In the genomic region with DNA sequence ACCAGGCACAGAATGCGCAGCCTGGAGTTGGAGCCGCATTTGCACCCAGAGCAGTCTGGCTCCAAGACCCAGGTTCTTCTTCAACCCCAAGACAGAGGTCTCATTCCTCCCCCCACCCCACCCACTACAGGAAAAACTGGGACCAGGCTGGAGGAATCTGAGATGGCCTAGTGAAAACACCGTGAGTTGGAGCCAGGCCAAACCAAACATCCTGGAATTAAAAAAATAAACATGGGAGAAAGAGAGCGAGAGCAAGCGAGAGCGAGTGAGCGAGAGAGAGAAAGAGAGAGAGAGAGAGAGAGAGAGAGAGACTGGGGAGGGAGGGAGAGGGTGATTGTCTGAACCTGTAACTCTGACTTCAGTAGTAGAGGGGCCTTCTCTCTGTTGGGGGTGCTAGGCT, we compare ENCODE assay signal across 9 mouse cellular contexts.
A peak's percentile ranks its signal among the peaks of the same experiment; 100 is the strongest.
DNase-seq lines count a peak whose midpoint lies in the region; ATAC-seq and TF ChIP-seq lines count a peak whose summit lies in the region.
"Had no signal": no experiment of that assay in that cellular context is flagged by ENCODE, and none has a peak within 500 bp of the region (broad histone marks: within the 10 kb centered on the region; RNA-seq: fewer than 3 reads in every experiment).

No protein-coding gene starts in this region.

- H3K36me3 ChIP-seq in liver, adult 2 months (ENCODE audit: control insufficient read depth, insufficient read depth, low read length): no peaks in the 10 kb centered on the region
- H3K36me3 ChIP-seq in heart, embryonic 12.5 days: no peaks in the 10 kb centered on the region
- H3K36me3 ChIP-seq in midbrain, embryonic 14.5 days (ENCODE audit: control insufficient read depth, insufficient read depth, low read length): no peaks in the 10 kb centered on the region

- H3K4me2 ChIP-seq in heart, embryonic 12.5 days: no peak overlapping the region
- H3K4me2 ChIP-seq in midbrain, embryonic 14.5 days (ENCODE audit: low read length): no peak overlapping the region

- no peaks in the 10 kb centered on the region for H3K4me1 ChIP-seq in liver, adult 2 months (ENCODE audit: control insufficient read depth, insufficient read depth, low read length)
- H3K4me1 ChIP-seq in heart, embryonic 12.5 days (replicated peaks): peaks cover 26% of the 10 kb centered on the region
- peaks cover 18% of the 10 kb centered on the region for H3K4me1 ChIP-seq in midbrain, embryonic 14.5 days (ENCODE audit: control insufficient read depth, insufficient read depth, low read length)

- H3K4me3 ChIP-seq in liver, adult 2 months (ENCODE audit: insufficient read depth, low read depth, low read length): no peak overlapping the region
- no peak overlapping the region for H3K4me3 ChIP-seq in heart, embryonic 12.5 days
- no peak overlapping the region for H3K4me3 ChIP-seq in midbrain, embryonic 14.5 days (replicated peaks; ENCODE audit: low read depth, low read length)

- whole genome bisulfite sequencing in liver, adult 2 months: 28% methylated on average over 7 of the region's 7 CpGs
- WGBS in heart, embryonic 12.5 days: 35% methylated on average over 7 of the region's 7 CpGs
- 54% methylated on average over 7 of the region's 7 CpGs for WGBS in midbrain, embryonic 14.5 days

- peak; percentile 54; the same call in 1 of the 2 replicates for ATAC-seq in heart, embryonic 12.5 days (ENCODE audit: insufficient number of reproducible peaks, low FRiP score)
- no peak for ATAC-seq in midbrain, embryonic 14.5 days (ENCODE audit: low FRiP score, low TSS enrichment)

- H3K27ac ChIP-seq in liver, adult 2 months (replicated peaks; ENCODE audit: insufficient read depth, low read depth, low read length): no peak overlapping the region
- peak overlapping the region; percentile 70 for H3K27ac ChIP-seq in heart, embryonic 12.5 days (ENCODE audit: poor library complexity, severe bottlenecking)
- peak overlapping the region; percentile 73 for H3K27ac ChIP-seq in midbrain, embryonic 14.5 days (replicated peaks; ENCODE audit: low read depth, low read length)

- TF ChIP-seq CTCF in liver, adult 2 months (IDR thresholded peaks at IDR 0.05; ENCODE audit: low read depth, low read length): no peak

- DNase-seq in liver, adult 2 months (ENCODE audit: extremely low read depth, low read depth, low spot score): peak; percentile 12
- DNase-seq in liver: no peak
- DNase-seq in kidney, postnatal 14 days: peak; percentile 57
- no peak for DNase-seq in midbrain, embryonic 14.5 days
- DNase-seq in Muller cell, postnatal 12 days (ENCODE audit: inconsistent ontology term): no peak
- DNase-seq in cerebellum, postnatal 25 days: no peak
- DNase-seq in frontal cortex, postnatal 36 days (ENCODE audit: low spot score in 2 of 2): no peak
- DNase-seq: gastrocnemius, postnatal 36 days had no signal

- TF ChIP-seq POLR2A in liver, adult 2 months (IDR thresholded peaks at IDR 0.05; ENCODE audit: extremely low read depth, insufficient read depth, low read length): no peak

- no peaks in the 10 kb centered on the region for H3K79me2 ChIP-seq in liver, adult 2 months (ENCODE audit: control insufficient read depth, insufficient read depth, low read length)

- no peak overlapping the region for H3K9ac ChIP-seq in liver, adult 2 months (ENCODE audit: low read depth, low read length)
- no peak overlapping the region for H3K9ac ChIP-seq in heart, embryonic 12.5 days
- no peak overlapping the region for H3K9ac ChIP-seq in midbrain, embryonic 14.5 days (replicated peaks; ENCODE audit: low read length)

- H3K9me3 ChIP-seq in heart, embryonic 12.5 days (replicated peaks): no peaks in the 10 kb centered on the region
- no peaks in the 10 kb centered on the region for H3K9me3 ChIP-seq in midbrain, embryonic 14.5 days (ENCODE audit: control insufficient read depth, low read length)

- no peaks in the 10 kb centered on the region for H3K27me3 ChIP-seq in liver, adult 2 months (ENCODE audit: control insufficient read depth, insufficient read depth, low read length)
- H3K27me3 ChIP-seq in heart, embryonic 12.5 days (replicated peaks): peaks cover 12% of the 10 kb centered on the region; the same call in 1 of the 2 replicates
- no peaks in the 10 kb centered on the region for H3K27me3 ChIP-seq in midbrain, embryonic 14.5 days (ENCODE audit: control insufficient read depth, insufficient read depth, low read length)

Comparison
In these comparisons a context has a peak if more than half of its experiments do, and no peak if none do; other contexts are left out.
1. DNase-seq: peak in liver, adult 2 months (single experiment) and kidney, postnatal 14 days (single experiment); none in liver (single experiment), midbrain, embryonic 14.5 days (single experiment), Muller cell, postnatal 12 days (single experiment), cerebellum, postnatal 25 days (0 of 2) and frontal cortex, postnatal 36 days (0 of 2).